8 mouse cellular contexts compared by ENCODE assay signal in the genomic region with DNA sequence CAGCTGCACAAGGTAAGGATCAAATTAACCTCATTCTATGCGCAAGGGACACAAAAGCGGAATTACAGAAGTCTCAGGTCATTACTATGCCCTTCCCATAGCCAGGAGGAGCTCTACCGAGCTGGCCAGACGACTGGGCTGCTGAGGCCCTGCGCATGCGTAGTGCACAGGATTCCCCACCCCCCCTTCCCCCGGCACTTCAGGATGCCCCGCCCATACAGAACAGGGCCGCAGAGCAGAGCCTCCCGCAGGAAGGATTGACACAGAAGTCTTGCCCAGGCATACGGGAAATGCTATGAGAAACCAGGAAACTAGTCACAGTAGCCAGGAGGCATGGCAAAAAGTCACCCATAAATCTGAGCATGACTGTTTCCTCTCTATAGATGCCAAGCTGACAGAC. TPM values are rescaled to one million over a fixed set of nuclear protein-coding genes. Genes with fewer than 3 reads are reported as not detected.
DNase-seq lines count a peak whose midpoint lies in the region; ATAC-seq and TF ChIP-seq lines count a peak whose summit lies in the region.

No protein-coding gene starts in this region.

- no peaks in the 10 kb centered on the region for H3K36me3 ChIP-seq in liver, embryonic 11.5 days (ENCODE audit: control insufficient read depth, insufficient read depth, low read length)
- H3K36me3 ChIP-seq in midbrain, postnatal 0 days (ENCODE audit: insufficient read depth, low read length): no peaks in the 10 kb centered on the region
- H3K36me3 ChIP-seq in thymus, adult 2 months (ENCODE audit: control insufficient read depth, insufficient read depth, low read length): no peaks in the 10 kb centered on the region

- 4% methylated on average over 11 of the region's 11 CpGs for WGBS in liver, embryonic 11.5 days
- 2% methylated on average over 11 of the region's 11 CpGs for WGBS in midbrain, postnatal 0 days
- WGBS in thymus, adult 2 months: 16% methylated on average over 11 of the region's 11 CpGs

- H3K9me3 ChIP-seq in liver, embryonic 11.5 days (ENCODE audit: control insufficient read depth, low read length): no peaks in the 10 kb centered on the region
- no peaks in the 10 kb centered on the region for H3K9me3 ChIP-seq in midbrain, postnatal 0 days (ENCODE audit: low read length)

- no peak overlapping the region for H3K9ac ChIP-seq in liver, embryonic 11.5 days (ENCODE audit: low read depth, low read length)
- 0 out of 2 replicates have a peak overlapping the region, but pooled peaks have one; percentile 6 for H3K9ac ChIP-seq in midbrain, postnatal 0 days (replicated peaks; ENCODE audit: low read length, poor library complexity, severe bottlenecking)

- H3K27ac ChIP-seq in liver, embryonic 11.5 days (ENCODE audit: low read depth, low read length): no peak overlapping the region
- H3K27ac ChIP-seq in midbrain, postnatal 0 days (ENCODE audit: low read depth, low read length): peak overlapping the region; percentile 59
- no peak overlapping the region for H3K27ac ChIP-seq in thymus, adult 2 months (ENCODE audit: control insufficient read depth, insufficient read depth, low read length)

- TF ChIP-seq CTCF in midbrain, postnatal 0 days (IDR thresholded peaks at IDR 0.05): peak; percentile 62
- TF ChIP-seq CTCF in thymus, adult 2 months (IDR thresholded peaks at IDR 0.05; ENCODE audit: borderline replicate concordance, control insufficient read depth, extremely low read depth, insufficient read depth, low read length, poor library complexity): no peak

- no peaks in the 10 kb centered on the region; the same call in none of the 2 replicates for H3K4me1 ChIP-seq in liver, embryonic 11.5 days (replicated peaks; ENCODE audit: control insufficient read depth, insufficient read depth, low read length)
- H3K4me1 ChIP-seq in midbrain, postnatal 0 days (ENCODE audit: insufficient read depth, low read length): no peaks in the 10 kb centered on the region
- peaks cover 7% of the 10 kb centered on the region; the same call in 1 of the 2 replicates for H3K4me1 ChIP-seq in thymus, adult 2 months (replicated peaks; ENCODE audit: control insufficient read depth, insufficient read depth, low read length)

- peak; percentile 36 for DNase-seq in ovary, adult 18-20 months (ENCODE audit: low spot score)
- no peak for DNase-seq in ovary, postnatal 10 days (ENCODE audit: low spot score)
- DNase-seq in embryo, embryonic 10 days (ENCODE audit: low spot score): peak; percentile 90
- peak; percentile 79 for DNase-seq in gonadal fat pad, adult 2 months (ENCODE audit: low read depth)
- peak; percentile 53 for DNase-seq in induced T-regulatory cell, adult 2 months (ENCODE audit: low read depth)
- peak; percentile 78 for DNase-seq in liver, embryonic 11.5 days (ENCODE audit: low spot score)
- DNase-seq in midbrain, postnatal 0 days (ENCODE audit: low spot score): peak; percentile 89
- DNase-seq in thymus, adult 2 months: peak; percentile 34

- no peaks in the 10 kb centered on the region for H3K27me3 ChIP-seq in liver, embryonic 11.5 days (replicated peaks; ENCODE audit: control insufficient read depth, insufficient read depth, low read length)
- H3K27me3 ChIP-seq in midbrain, postnatal 0 days (ENCODE audit: insufficient read depth, low read length): no peaks in the 10 kb centered on the region
- H3K27me3 ChIP-seq in thymus, adult 2 months (ENCODE audit: control insufficient read depth, insufficient read depth, low read length): no peaks in the 10 kb centered on the region

- H3K4me3 ChIP-seq in liver, embryonic 11.5 days (ENCODE audit: low read depth, low read length): peak overlapping the region; percentile 6; the same call in 1 of the 2 replicates
- peak overlapping the region; percentile 24; the same call in 1 of the 2 replicates for H3K4me3 ChIP-seq in midbrain, postnatal 0 days (ENCODE audit: low read depth, low read length)
- H3K4me3 ChIP-seq in thymus, adult 2 months (ENCODE audit: control insufficient read depth, insufficient read depth, low read length): no peak overlapping the region

- H3K4me2 ChIP-seq in liver, embryonic 11.5 days: peak overlapping the region; percentile 60
- H3K4me2 ChIP-seq in midbrain, postnatal 0 days (ENCODE audit: low read depth, low read length, poor library complexity, severe bottlenecking): peak overlapping the region; percentile 46

- ATAC-seq in liver, embryonic 11.5 days (replicated peaks; ENCODE audit: low FRiP score): peak; percentile 80
- ATAC-seq in midbrain, postnatal 0 days (ENCODE audit: low FRiP score): peak; percentile 94

- no peak for TF ChIP-seq POLR2A in thymus, adult 2 months (IDR thresholded peaks at IDR 0.05; ENCODE audit: control insufficient read depth, extremely low read depth, insufficient read depth, low read length, poor library complexity)

RNA-seq across cellular contexts. Expression of a gene that starts 41.5 kb away (rescaled TPM):
- 19.0 and 20.5 TPM in 2 replicates for polyA plus RNA-seq in gonadal fat pad, adult 2 months (2012; rRNA removed)
- 8.9 and 10.5 TPM in 2 replicates for polyA plus RNA-seq in liver, embryonic 11.5 days (2014; fragmentation: Nextera tagmentation; extraction: Ambion mirVana)
- 2.3 and 2.6 TPM in 2 replicates for total RNA-seq in midbrain, postnatal 0 days (2014; rRNA removed)
- polyA plus RNA-seq in midbrain, postnatal 0 days (2015; fragmentation: Nextera tagmentation; extraction: Ambion mirVana): 0.99 and 1.5 TPM in 2 replicates
- polyA plus RNA-seq in thymus, adult 2 months (2012; rRNA removed): 30.7 and 33.5 TPM in 2 replicates
